Mouse (Mus musculus): Measurements from ENCODE around the gene Mga.

Mga gene

GRCm38 (mm10) chr2:119988952-119989351, 91.9 kb downstream of the Mga start:
- no peak for DNase-seq

GRCm38 (mm10) chr2:119990881-119991280, 93.9 kb downstream of the Mga start:
- DNase-seq: no peak

- no peak for DNase-seq
Measured at GRCm38 (mm10) chr2:119992349-119992748, 95.3 kb downstream of the Mga start.

GRCm38 (mm10) chr2:119993515-119993914, 96.5 kb downstream of the Mga start:
- no peak for DNase-seq

GRCm38 (mm10) chr2:119994839-119995238, 97.8 kb downstream of the Mga start:
- DNase-seq: no peak

GRCm38 (mm10) chr2:119995391-119996281, 98.6 kb downstream of the Mga start:
- no peak for DNase-seq

GRCm38 (mm10) chr2:119997354-119997753, 100.3 kb downstream of the Mga start:
- no peak for DNase-seq

- DNase-seq: no peak
Measured at GRCm38 (mm10) chr2:119999731-120000130, 102.7 kb downstream of the Mga start.

- DNase-seq: no peak
Measured at GRCm38 (mm10) chr2:120000882-120001584, 104.0 kb downstream of the Mga start.

- DNase-seq: no peak
Measured at GRCm38 (mm10) chr2:120001956-120002355, 104.9 kb downstream of the Mga start.

- DNase-seq: no peak
Measured at GRCm38 (mm10) chr2:120003970-120004369, 106.9 kb downstream of the Mga start.

- DNase-seq: no peak
Measured at GRCm38 (mm10) chr2:120006696-120007095, 109.7 kb downstream of the Mga start.

GRCm38 (mm10) chr2:120007680-120008210, 110.7 kb downstream of the Mga start:
- DNase-seq: no peak

GRCm38 (mm10) chr2:120008672-120009071, 111.6 kb downstream of the Mga start:
- DNase-seq: no peak

- peak; percentile 61 to 64 for DNase-seq
Measured at GRCm38 (mm10) chr2:120011462-120012200, 114.6 kb downstream of the Mga start.

GRCm38 (mm10) chr2:120012924-120013323, 115.9 kb downstream of the Mga start:
- no peak for DNase-seq

- no peak for DNase-seq
Measured at GRCm38 (mm10) chr2:120013831-120014486, 116.9 kb downstream of the Mga start.

- DNase-seq: no peak
Measured at GRCm38 (mm10) chr2:120015882-120016281, 118.9 kb downstream of the Mga start.

GRCm38 (mm10) chr2:120017599-120017998, 120.6 kb downstream of the Mga start:
- no peak for DNase-seq
